Mouse (Mus musculus): ENCODE measurements around the gene Ankrd11. TPM values are rescaled to one million over a fixed set of nuclear protein-coding genes. Genes with fewer than 3 reads are reported as not detected.

Ankrd11 gene
- polyA plus RNA-seq, 1 experiment from 2014 or later = 73.1 TPM

DNA sequence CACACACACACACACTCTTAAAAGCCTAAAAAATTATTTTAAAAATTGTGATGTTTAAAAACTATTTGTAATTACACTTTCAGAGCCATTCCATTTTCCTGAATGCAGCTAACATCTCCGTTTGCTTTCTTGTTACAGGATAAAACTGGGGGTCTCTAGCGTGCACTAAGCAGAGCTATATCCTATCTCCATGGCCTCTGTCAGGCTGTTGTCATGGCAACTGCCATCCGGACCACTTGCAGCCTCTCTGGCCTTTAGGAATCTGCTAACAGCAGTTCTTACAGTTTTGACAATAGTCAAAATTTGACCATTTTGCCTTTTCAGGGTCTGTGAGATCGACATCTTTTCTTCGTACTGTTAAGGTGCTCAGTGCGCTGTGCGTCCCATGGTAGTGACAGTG is 121.2 kb downstream of the Ankrd11 start:
- Histone ChIP-seq H3K4me2 (replicated peaks) (no peak overlapping the region), H3K36me3 (no peaks in the 10 kb centered on the region), H3K9ac (no peak overlapping the region), H3K4me1 (peaks cover 36% of the 10 kb centered on the region), H3K27ac (no peak overlapping the region), H3K27me3 (no peaks in the 10 kb centered on the region), H3K4me3 (no peak overlapping the region), H3K9me3 (no peaks in the 10 kb centered on the region)
- ATAC-seq (ENCODE audit: insufficient number of reproducible peaks, insufficient read depth, low FRiP score, low TSS enrichment) = no peak
- 82% methylated on average over 7 of the region's 7 CpGs for WGBS

GRCm38 (mm10) chr8:122918438-122919107 is 123.5 kb downstream of the Ankrd11 start:
- H3K4me2 ChIP-seq (replicated peaks) = 0 out of 2 replicates have a peak overlapping the region, but pooled peaks have one; percentile 8

GRCm38 (mm10) chr8:122917531-122918392 is 124.3 kb downstream of the Ankrd11 start:
- Histone ChIP-seq H3K4me1 (peaks cover 29% of the 10 kb centered on the region), H3K9me3 (no peaks in the 10 kb centered on the region), H3K9ac (no peak overlapping the region), H3K27ac (peak overlapping the region; percentile 68), H3K27me3 (no peaks in the 10 kb centered on the region), H3K36me3 (peaks cover 17% of the 10 kb centered on the region; the same call in 1 of the 2 replicates), H3K4me3 (no peak overlapping the region), H3K4me2 (replicated peaks) (0 out of 2 replicates have a peak overlapping the region, but pooled peaks have one; percentile 8)
- 32% methylated on average over 11 of the region's 11 CpGs for WGBS
- peak; percentile 83; the same call in 1 of the 2 replicates for ATAC-seq (ENCODE audit: insufficient number of reproducible peaks, insufficient read depth, low FRiP score, low TSS enrichment)

More at GRCm38 (mm10) chr8:122918438-122919107, 123.5 kb downstream of the Ankrd11 start:
- ATAC-seq (ENCODE audit: insufficient number of reproducible peaks, insufficient read depth, low FRiP score, low TSS enrichment) = no peak
- peaks cover 14% of the 10 kb centered on the region; the same call in 1 of the 2 replicates for H3K36me3 ChIP-seq
- peaks cover 32% of the 10 kb centered on the region for H3K4me1 ChIP-seq
- WGBS = 62% methylated on average over 7 of the region's 7 CpGs
- H3K4me3 ChIP-seq = no peak overlapping the region
- no peaks in the 10 kb centered on the region for H3K9me3 ChIP-seq
- H3K27ac ChIP-seq = peak overlapping the region; percentile 68
- H3K9ac ChIP-seq = no peak overlapping the region
- H3K27me3 ChIP-seq = no peaks in the 10 kb centered on the region

GRCm38 (mm10) chr8:122916766-122917165 is 125.3 kb downstream of the Ankrd11 start:
- no peak for ATAC-seq (ENCODE audit: insufficient number of reproducible peaks, insufficient read depth, low FRiP score, low TSS enrichment)
- no peak overlapping the region for H3K4me3 ChIP-seq
- no peak overlapping the region for H3K9ac ChIP-seq
- no peaks in the 10 kb centered on the region for H3K27me3 ChIP-seq
- H3K4me2 ChIP-seq (replicated peaks) = no peak overlapping the region
- H3K36me3 ChIP-seq = peaks cover 17% of the 10 kb centered on the region; the same call in 1 of the 2 replicates
- H3K9me3 ChIP-seq = no peaks in the 10 kb centered on the region
- peaks cover 29% of the 10 kb centered on the region for H3K4me1 ChIP-seq
- 47% methylated on average over 3 of the region's 3 CpGs for WGBS
- H3K27ac ChIP-seq = no peak overlapping the region

DNA sequence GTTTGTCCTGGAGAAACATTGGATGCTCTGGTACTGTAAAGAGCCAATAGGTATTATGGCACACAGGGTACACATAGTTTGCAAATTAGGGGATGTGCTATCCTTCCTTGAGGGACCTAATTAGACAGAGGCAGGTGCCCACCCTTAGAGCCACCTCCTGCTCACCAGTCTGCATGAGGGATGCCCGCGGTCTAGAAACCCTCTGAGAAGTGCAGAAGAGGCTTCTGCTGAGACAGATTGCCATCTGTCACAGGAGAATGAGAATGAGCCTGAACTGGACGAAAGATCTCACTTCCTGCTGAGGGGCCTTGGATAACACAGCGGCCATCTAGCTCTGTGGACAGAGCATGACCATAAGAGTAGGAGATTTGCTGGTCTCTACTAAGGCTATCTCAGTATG is 129.2 kb downstream of the Ankrd11 start:
- H3K9me3 ChIP-seq = no peaks in the 10 kb centered on the region
- H3K9ac ChIP-seq = no peak overlapping the region
- H3K36me3 ChIP-seq = peaks cover 24% of the 10 kb centered on the region
- ATAC-seq (ENCODE audit: insufficient number of reproducible peaks, insufficient read depth, low FRiP score, low TSS enrichment) = no peak
- WGBS = 93% methylated on average over 4 of the region's 4 CpGs
- H3K27ac ChIP-seq = no peak overlapping the region
- no peaks in the 10 kb centered on the region for H3K27me3 ChIP-seq
- H3K4me2 ChIP-seq (replicated peaks) = no peak overlapping the region
- no peak overlapping the region for H3K4me3 ChIP-seq
- H3K4me1 ChIP-seq = peaks cover 14% of the 10 kb centered on the region

DNA sequence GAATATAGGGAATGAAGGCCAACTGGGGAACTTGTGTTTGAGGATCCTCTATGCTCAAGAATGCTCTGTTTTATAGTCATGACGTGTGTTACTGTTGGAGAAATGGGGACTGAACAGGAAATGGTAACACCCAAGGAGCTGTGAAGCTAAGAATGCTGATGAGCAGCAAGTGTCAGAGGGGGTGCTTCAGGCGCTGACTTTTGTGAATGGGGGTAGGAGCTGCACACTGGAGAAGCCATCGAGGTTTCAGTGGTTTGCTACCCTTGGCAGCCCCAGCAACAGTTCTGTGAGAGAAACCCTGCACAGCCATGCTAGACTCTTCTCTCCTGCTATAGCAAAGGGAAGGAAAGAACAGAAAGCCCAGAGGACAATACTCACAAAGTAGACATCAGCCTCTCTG is 129.9 kb downstream of the Ankrd11 start:
- H3K9ac ChIP-seq = no peak overlapping the region
- H3K4me1 ChIP-seq = peaks cover 6% of the 10 kb centered on the region
- ATAC-seq (ENCODE audit: insufficient number of reproducible peaks, insufficient read depth, low FRiP score, low TSS enrichment) = no peak
- H3K36me3 ChIP-seq = peaks cover 31% of the 10 kb centered on the region
- 74% methylated on average over 3 of the region's 3 CpGs for WGBS
- H3K27me3 ChIP-seq = no peaks in the 10 kb centered on the region
- no peak overlapping the region for H3K4me3 ChIP-seq
- H3K9me3 ChIP-seq = no peaks in the 10 kb centered on the region
- no peak overlapping the region for H3K4me2 ChIP-seq (replicated peaks)
- no peak overlapping the region for H3K27ac ChIP-seq

- H3K9me3 ChIP-seq = no peaks in the 10 kb centered on the region
- ATAC-seq (ENCODE audit: insufficient number of reproducible peaks, insufficient read depth, low FRiP score, low TSS enrichment) = peak; percentile 37; the same call in 1 of the 2 replicates
- 52% methylated on average over 6 of the region's 6 CpGs for WGBS
- H3K4me1 ChIP-seq = no peaks in the 10 kb centered on the region
- H3K9ac ChIP-seq = no peak overlapping the region
- no peaks in the 10 kb centered on the region for H3K27me3 ChIP-seq
- no peak overlapping the region for H3K4me2 ChIP-seq (replicated peaks)
- peaks cover 21% of the 10 kb centered on the region for H3K36me3 ChIP-seq
- H3K27ac ChIP-seq = no peak overlapping the region
- no peak overlapping the region for H3K4me3 ChIP-seq
These were observed 135.5 kb downstream of the Ankrd11 start for GRCm38 (mm10) chr8:122906463-122907021.

GRCm38 (mm10) chr8:122905346-122905745 is 136.7 kb downstream of the Ankrd11 start:
- Histone ChIP-seq H3K9me3 (no peaks in the 10 kb centered on the region), H3K36me3 (peaks cover 21% of the 10 kb centered on the region), H3K4me3 (no peak overlapping the region), H3K4me1 (no peaks in the 10 kb centered on the region), H3K27me3 (no peaks in the 10 kb centered on the region), H3K9ac (no peak overlapping the region), H3K4me2 (replicated peaks) (no peak overlapping the region), H3K27ac (no peak overlapping the region)
- no peak for ATAC-seq (ENCODE audit: insufficient number of reproducible peaks, insufficient read depth, low FRiP score, low TSS enrichment)
- WGBS = 89% methylated on average over 4 of the region's 4 CpGs

- H3K27me3 ChIP-seq = no peaks in the 10 kb centered on the region
- H3K9ac ChIP-seq = no peak overlapping the region
- no peaks in the 10 kb centered on the region for H3K4me1 ChIP-seq
- H3K4me3 ChIP-seq = no peak overlapping the region
- WGBS = 91% methylated on average over 11 of the region's 11 CpGs
- peaks cover 27% of the 10 kb centered on the region for H3K36me3 ChIP-seq
- H3K4me2 ChIP-seq (replicated peaks) = no peak overlapping the region
- ATAC-seq (ENCODE audit: insufficient number of reproducible peaks, insufficient read depth, low FRiP score, low TSS enrichment) = no peak
- no peak overlapping the region for H3K27ac ChIP-seq
- H3K9me3 ChIP-seq = no peaks in the 10 kb centered on the region
These were observed 137.6 kb downstream of the Ankrd11 start for GRCm38 (mm10) chr8:122904496-122904895.

GRCm38 (mm10) chr8:122903002-122903401 is 139.1 kb downstream of the Ankrd11 start:
- no peak overlapping the region for H3K27ac ChIP-seq
- H3K4me2 ChIP-seq (replicated peaks) = no peak overlapping the region
- peaks cover 35% of the 10 kb centered on the region for H3K36me3 ChIP-seq
- no peak overlapping the region for H3K4me3 ChIP-seq
- no peaks in the 10 kb centered on the region for H3K9me3 ChIP-seq
- no peaks in the 10 kb centered on the region for H3K27me3 ChIP-seq
- no peak overlapping the region for H3K9ac ChIP-seq
- no peaks in the 10 kb centered on the region for H3K4me1 ChIP-seq
- no peak for ATAC-seq (ENCODE audit: insufficient number of reproducible peaks, insufficient read depth, low FRiP score, low TSS enrichment)
- 67% methylated on average over 5 of the region's 5 CpGs for WGBS

DNA sequence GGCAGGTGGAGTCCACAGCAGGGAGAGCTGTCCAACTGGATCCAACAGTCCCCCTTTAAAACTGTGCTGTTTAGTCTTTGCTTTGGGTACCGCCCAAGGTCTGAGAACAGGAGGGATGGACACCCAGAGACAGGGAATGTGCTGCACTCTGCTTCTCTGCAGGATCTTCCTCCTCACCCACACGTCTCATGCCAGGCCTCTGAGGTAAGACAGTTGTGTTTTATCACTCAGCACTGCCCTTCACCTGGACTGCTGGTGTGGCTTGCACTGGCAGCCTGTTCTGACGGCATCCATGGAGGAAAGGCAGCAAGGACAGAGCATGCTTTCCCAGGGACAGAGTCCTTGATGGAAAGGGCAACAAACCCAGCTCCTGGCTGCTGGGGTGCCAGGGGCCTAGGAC is 139.5 kb downstream of the Ankrd11 start:
- Histone ChIP-seq H3K4me1 (no peaks in the 10 kb centered on the region), H3K36me3 (peaks cover 35% of the 10 kb centered on the region), H3K9ac (no peak overlapping the region), H3K4me3 (no peak overlapping the region), H3K4me2 (replicated peaks) (no peak overlapping the region), H3K27ac (no peak overlapping the region), H3K27me3 (no peaks in the 10 kb centered on the region), H3K9me3 (no peaks in the 10 kb centered on the region)
- ATAC-seq (ENCODE audit: insufficient number of reproducible peaks, insufficient read depth, low FRiP score, low TSS enrichment) = no peak
- 83% methylated on average over 3 of the region's 3 CpGs for WGBS

Measured in embryonic facial prominence, embryonic 12.5 days (tissue).